Mouse (Mus musculus): Measurements from ENCODE around the gene C2cd5.
"Not testable (repeated sequence)": the region's sequence is repeated elsewhere in the genome, so short reads cannot be mapped to it uniquely, and the experiment has no call there.

The C2cd5 gene

GRCm38 (mm10) chr6:143012513-143013215, 87.3 kb downstream of the C2cd5 start:
- DNase-seq (ENCODE audit: low spot score), result no peak

GRCm38 (mm10) chr6:143008865-143009264, 91.1 kb downstream of the C2cd5 start:
- DNase-seq (ENCODE audit: low spot score), result no peak

GRCm38 (mm10) chr6:143005209-143005608, 94.7 kb downstream of the C2cd5 start:
- not testable (repeated sequence) for DNase-seq (ENCODE audit: low spot score)

GRCm38 (mm10) chr6:143004801-143005200, 95.1 kb downstream of the C2cd5 start:
- DNase-seq (ENCODE audit: low spot score), result no peak

- no peak for DNase-seq (ENCODE audit: low spot score)
Measured at GRCm38 (mm10) chr6:142998221-142998999, 101.5 kb downstream of the C2cd5 start.

GRCm38 (mm10) chr6:142996887-142997286, 103.1 kb downstream of the C2cd5 start:
- DNase-seq (ENCODE audit: low spot score), result no peak

- no peak for DNase-seq (ENCODE audit: low spot score)
Measured at GRCm38 (mm10) chr6:142995567-142995966, 104.4 kb downstream of the C2cd5 start.

- DNase-seq (ENCODE audit: low spot score), result no peak
Measured at GRCm38 (mm10) chr6:142994821-142995220, 105.1 kb downstream of the C2cd5 start.

- no peak for DNase-seq (ENCODE audit: low spot score)
Measured at GRCm38 (mm10) chr6:142993705-142994698, 105.9 kb downstream of the C2cd5 start.

GRCm38 (mm10) chr6:142992971-142993370, 107.0 kb downstream of the C2cd5 start:
- no peak for DNase-seq (ENCODE audit: low spot score)

GRCm38 (mm10) chr6:142992099-142992498, 107.8 kb downstream of the C2cd5 start:
- no peak for DNase-seq (ENCODE audit: low spot score)

- no peak for DNase-seq (ENCODE audit: low spot score)
Measured at GRCm38 (mm10) chr6:142991391-142992059, 108.4 kb downstream of the C2cd5 start.

- DNase-seq (ENCODE audit: low spot score), result no peak
Measured at GRCm38 (mm10) chr6:142990516-142990915, 109.4 kb downstream of the C2cd5 start.

- DNase-seq (ENCODE audit: low spot score), result no peak
Measured at GRCm38 (mm10) chr6:142989495-142989894, 110.4 kb downstream of the C2cd5 start.

GRCm38 (mm10) chr6:142988753-142989152, 111.2 kb downstream of the C2cd5 start:
- DNase-seq (ENCODE audit: low spot score), result peak; percentile 72

- DNase-seq (ENCODE audit: low spot score), result no peak
Measured at GRCm38 (mm10) chr6:142988231-142988630, 111.7 kb downstream of the C2cd5 start.

- DNase-seq (ENCODE audit: low spot score), result no peak
Measured at GRCm38 (mm10) chr6:142987616-142988015, 112.3 kb downstream of the C2cd5 start.

GRCm38 (mm10) chr6:142986706-142987105, 113.2 kb downstream of the C2cd5 start:
- DNase-seq (ENCODE audit: low spot score), result not testable (repeated sequence)

GRCm38 (mm10) chr6:142985561-142986238, 114.2 kb downstream of the C2cd5 start:
- not testable (repeated sequence) for DNase-seq (ENCODE audit: low spot score)

GRCm38 (mm10) chr6:142979665-142980660, 120.0 kb downstream of the C2cd5 start:
- no peak for DNase-seq (ENCODE audit: low spot score)
